Mouse (Mus musculus): ENCODE results near the gene Rnf11. TPM values are rescaled to one million over a fixed set of nuclear protein-coding genes. Genes with fewer than 3 reads are reported as not detected.

Rnf11 gene
- polyA plus RNA-seq, 1 experiment from 2014 or later = 52.0 TPM

GRCm38 (mm10) chr4:109456821-109457220 lies 27.7 kb downstream of the Rnf11 start:
- Histone ChIP-seq H3K9ac (ENCODE audit: low read length) (no peak overlapping the region), H3K4me1 (replicated peaks; ENCODE audit: control insufficient read depth, insufficient read depth) (no peaks in the 10 kb centered on the region), H3K4me2 (replicated peaks; ENCODE audit: low read depth) (no peak overlapping the region), H3K27ac (replicated peaks) (no peak overlapping the region), H3K36me3 (ENCODE audit: control insufficient read depth, insufficient read depth, low read length) (no peaks in the 10 kb centered on the region), H3K4me3 (ENCODE audit: low read depth, low read length) (no peak overlapping the region), H3K9me3 (ENCODE audit: control insufficient read depth, low read length) (no peaks in the 10 kb centered on the region), H3K27me3 (ENCODE audit: control insufficient read depth, insufficient read depth, low read length) (no peaks in the 10 kb centered on the region)
- DNase-seq (ENCODE audit: low spot score) (no peak), ATAC-seq (ENCODE audit: low FRiP score, low TSS enrichment) (no peak)
- WGBS = 85% methylated on average over 6 of the region's 6 CpGs
- TF ChIP-seq EP300 (optimal IDR thresholded peaks at IDR 0.05) (no peak), CTCF (IDR thresholded peaks at IDR 0.05; ENCODE audit: low read depth) (no peak)

GRCm38 (mm10) chr4:109448531-109448930 lies 36.0 kb downstream of the Rnf11 start:
- Histone ChIP-seq H3K9me3 (ENCODE audit: control insufficient read depth, low read length) (no peaks in the 10 kb centered on the region), H3K36me3 (ENCODE audit: control insufficient read depth, insufficient read depth, low read length) (peaks cover 12% of the 10 kb centered on the region; the same call in 1 of the 2 replicates), H3K27me3 (ENCODE audit: control insufficient read depth, insufficient read depth, low read length) (no peaks in the 10 kb centered on the region), H3K9ac (ENCODE audit: low read length) (no peak overlapping the region), H3K27ac (replicated peaks) (no peak overlapping the region), H3K4me2 (replicated peaks; ENCODE audit: low read depth) (no peak overlapping the region), H3K4me3 (ENCODE audit: low read depth, low read length) (no peak overlapping the region), H3K4me1 (replicated peaks; ENCODE audit: control insufficient read depth, insufficient read depth) (no peaks in the 10 kb centered on the region)
- TF ChIP-seq CTCF (IDR thresholded peaks at IDR 0.05; ENCODE audit: low read depth) (no peak), EP300 (optimal IDR thresholded peaks at IDR 0.05) (no peak)
- DNase-seq (ENCODE audit: low spot score) = no peak
- 92% methylated on average over 2 of the region's 2 CpGs for WGBS
- no peak for ATAC-seq (ENCODE audit: low FRiP score, low TSS enrichment)

GRCm38 (mm10) chr4:109445956-109446355 lies 38.6 kb downstream of the Rnf11 start:
- H3K4me3 ChIP-seq (ENCODE audit: low read depth, low read length) = no peak overlapping the region
- H3K27me3 ChIP-seq (ENCODE audit: control insufficient read depth, insufficient read depth, low read length) = no peaks in the 10 kb centered on the region
- H3K9ac ChIP-seq (ENCODE audit: low read length) = no peak overlapping the region
- H3K27ac ChIP-seq (replicated peaks) = no peak overlapping the region
- ATAC-seq (ENCODE audit: low FRiP score, low TSS enrichment) = no peak
- H3K4me2 ChIP-seq (replicated peaks; ENCODE audit: low read depth) = no peak overlapping the region
- TF ChIP-seq EP300 (optimal IDR thresholded peaks at IDR 0.05) (no peak), CTCF (IDR thresholded peaks at IDR 0.05; ENCODE audit: low read depth) (no peak)
- no peaks in the 10 kb centered on the region for H3K4me1 ChIP-seq (replicated peaks; ENCODE audit: control insufficient read depth, insufficient read depth)
- 84% methylated on average over 1 of the region's 1 CpGs for WGBS
- no peak for DNase-seq (ENCODE audit: low spot score)
- H3K36me3 ChIP-seq (ENCODE audit: control insufficient read depth, insufficient read depth, low read length) = peaks cover 6% of the 10 kb centered on the region; the same call in 1 of the 2 replicates
- no peaks in the 10 kb centered on the region for H3K9me3 ChIP-seq (ENCODE audit: control insufficient read depth, low read length)

GRCm38 (mm10) chr4:109445397-109445796 lies 39.1 kb downstream of the Rnf11 start:
- H3K4me2 ChIP-seq (replicated peaks; ENCODE audit: low read depth) = no peak overlapping the region
- DNase-seq (ENCODE audit: low spot score) = no peak
- no peaks in the 10 kb centered on the region for H3K4me1 ChIP-seq (replicated peaks; ENCODE audit: control insufficient read depth, insufficient read depth)
- no peak overlapping the region for H3K9ac ChIP-seq (ENCODE audit: low read length)
- peak; percentile 67 for ATAC-seq (ENCODE audit: low FRiP score, low TSS enrichment)
- no peaks in the 10 kb centered on the region for H3K27me3 ChIP-seq (ENCODE audit: control insufficient read depth, insufficient read depth, low read length)
- H3K36me3 ChIP-seq (ENCODE audit: control insufficient read depth, insufficient read depth, low read length) = peaks cover 6% of the 10 kb centered on the region; the same call in 1 of the 2 replicates
- TF ChIP-seq CTCF (IDR thresholded peaks at IDR 0.05; ENCODE audit: low read depth) (no peak), EP300 (optimal IDR thresholded peaks at IDR 0.05) (no peak)
- H3K4me3 ChIP-seq (ENCODE audit: low read depth, low read length) = no peak overlapping the region
- H3K9me3 ChIP-seq (ENCODE audit: control insufficient read depth, low read length) = no peaks in the 10 kb centered on the region
- WGBS = 63% methylated on average over 2 of the region's 2 CpGs
- no peak overlapping the region for H3K27ac ChIP-seq (replicated peaks)

GRCm38 (mm10) chr4:109444951-109445350 lies 39.6 kb downstream of the Rnf11 start:
- TF ChIP-seq EP300 (optimal IDR thresholded peaks at IDR 0.05) (no peak), CTCF (IDR thresholded peaks at IDR 0.05; ENCODE audit: low read depth) (no peak)
- WGBS = 80% methylated on average over 2 of the region's 2 CpGs
- no peak overlapping the region for H3K9ac ChIP-seq (ENCODE audit: low read length)
- H3K4me3 ChIP-seq (ENCODE audit: low read depth, low read length) = no peak overlapping the region
- DNase-seq (ENCODE audit: low spot score) (no peak), ATAC-seq (ENCODE audit: low FRiP score, low TSS enrichment) (no peak)
- H3K27me3 ChIP-seq (ENCODE audit: control insufficient read depth, insufficient read depth, low read length) = no peaks in the 10 kb centered on the region
- H3K27ac ChIP-seq (replicated peaks) = no peak overlapping the region
- H3K36me3 ChIP-seq (ENCODE audit: control insufficient read depth, insufficient read depth, low read length) = peaks cover 6% of the 10 kb centered on the region; the same call in 1 of the 2 replicates
- no peaks in the 10 kb centered on the region for H3K9me3 ChIP-seq (ENCODE audit: control insufficient read depth, low read length)
- H3K4me2 ChIP-seq (replicated peaks; ENCODE audit: low read depth) = no peak overlapping the region
- no peaks in the 10 kb centered on the region for H3K4me1 ChIP-seq (replicated peaks; ENCODE audit: control insufficient read depth, insufficient read depth)

- Histone ChIP-seq H3K9ac (ENCODE audit: low read length) (no peak overlapping the region), H3K4me3 (ENCODE audit: low read depth, low read length) (no peak overlapping the region), H3K4me2 (replicated peaks; ENCODE audit: low read depth) (no peak overlapping the region), H3K27me3 (ENCODE audit: control insufficient read depth, insufficient read depth, low read length) (no peaks in the 10 kb centered on the region), H3K27ac (replicated peaks) (no peak overlapping the region), H3K36me3 (ENCODE audit: control insufficient read depth, insufficient read depth, low read length) (peaks cover 4% of the 10 kb centered on the region; the same call in 1 of the 2 replicates), H3K9me3 (ENCODE audit: control insufficient read depth, low read length) (no peaks in the 10 kb centered on the region), H3K4me1 (replicated peaks; ENCODE audit: control insufficient read depth, insufficient read depth) (no peaks in the 10 kb centered on the region)
- TF ChIP-seq CTCF (IDR thresholded peaks at IDR 0.05; ENCODE audit: low read depth) = no peak
- 66% methylated on average over 6 of the region's 6 CpGs for WGBS
- ATAC-seq (ENCODE audit: low FRiP score, low TSS enrichment) (no peak), DNase-seq (ENCODE audit: low spot score) (no peak)
These were observed 40.1 kb downstream of the Rnf11 start for GRCm38 (mm10) chr4:109444471-109444870.

Data from stomach, postnatal 0 days (tissue).